Mouse (Mus musculus): ENCODE results near the gene Cped1.

Cped1 gene

DNA sequence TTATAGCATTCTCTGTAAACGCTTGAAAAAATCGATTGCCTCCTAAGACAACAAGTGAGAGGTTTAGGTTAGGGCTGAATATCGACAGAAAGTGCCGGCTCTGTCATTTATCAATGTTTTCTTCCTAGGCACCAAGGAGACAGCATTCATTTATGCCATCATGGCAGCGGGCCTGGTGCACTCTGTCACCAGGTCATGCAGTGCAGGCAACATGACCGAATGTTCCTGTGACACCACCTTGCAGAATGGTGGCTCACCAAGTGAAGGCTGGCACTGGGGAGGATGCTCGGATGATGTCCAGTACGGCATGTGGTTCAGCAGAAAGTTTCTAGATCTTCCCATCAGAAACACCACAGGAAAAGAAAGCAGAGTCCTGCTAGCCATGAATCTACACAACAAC is 305.1 kb downstream of the Cped1 start:
- DNase-seq (ENCODE audit: low read depth, low spot score) = no peak

DNA sequence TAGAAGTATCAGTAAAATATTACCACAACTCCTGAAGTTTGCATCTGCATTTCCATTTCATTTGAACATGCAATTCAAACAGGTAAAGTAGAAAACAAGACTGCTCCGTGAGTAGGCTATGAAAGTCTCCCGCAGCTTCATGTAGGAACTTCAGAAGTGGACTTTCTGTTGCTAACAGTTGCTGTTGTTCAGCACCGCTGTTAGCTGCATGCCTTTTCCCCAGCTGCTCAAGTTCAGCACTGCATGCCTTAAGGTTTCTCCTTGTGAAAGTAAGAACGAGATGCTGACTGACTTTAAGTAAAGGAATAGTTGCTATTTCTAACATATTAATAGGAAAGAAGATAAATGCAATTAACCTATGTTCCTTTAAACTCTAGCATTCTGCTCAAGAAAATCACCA is 306.3 kb downstream of the Cped1 start:
- DNase-seq (ENCODE audit: low read depth, low spot score) = no peak

DNA sequence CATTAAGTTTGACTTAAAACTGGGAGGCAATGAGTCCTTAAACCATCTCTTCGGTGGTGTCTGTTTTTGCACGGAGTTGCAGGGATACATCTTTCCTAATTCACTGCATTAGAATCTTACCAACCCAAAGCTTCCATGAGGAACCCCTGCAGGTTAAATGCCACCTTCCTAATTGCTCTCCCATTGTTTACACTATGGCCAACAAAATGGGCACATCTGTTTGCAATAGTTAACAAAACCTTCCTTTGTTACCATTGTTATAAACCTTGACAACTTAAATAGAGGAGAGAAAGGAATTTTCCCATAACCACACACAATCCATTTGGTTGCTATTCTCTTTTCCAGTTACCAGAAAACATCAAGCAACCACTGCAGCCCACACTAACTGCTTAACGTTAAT is 308.2 kb downstream of the Cped1 start:
- DNase-seq (ENCODE audit: low read depth, low spot score) = peak; percentile 25

DNA sequence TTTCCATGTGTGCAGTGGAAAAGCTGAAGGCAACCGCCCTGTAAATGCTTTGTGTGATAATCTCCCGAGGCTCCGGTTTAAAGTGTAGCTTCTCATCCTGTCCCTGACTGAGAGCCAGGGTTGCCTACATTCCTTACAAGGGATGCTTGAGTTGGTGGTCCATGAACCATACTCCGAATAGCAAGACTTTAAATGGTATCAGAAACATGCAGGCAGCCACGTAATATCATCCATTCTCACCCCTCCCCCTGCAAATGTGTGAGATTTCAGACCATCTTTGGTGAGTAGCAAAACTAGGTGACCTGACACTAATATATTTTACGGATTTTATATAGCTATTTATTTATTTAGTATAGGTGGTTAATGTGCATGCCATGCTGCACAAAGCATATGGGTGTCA is 311.3 kb downstream of the Cped1 start:
- no peak for DNase-seq (ENCODE audit: low read depth, low spot score)

DNA sequence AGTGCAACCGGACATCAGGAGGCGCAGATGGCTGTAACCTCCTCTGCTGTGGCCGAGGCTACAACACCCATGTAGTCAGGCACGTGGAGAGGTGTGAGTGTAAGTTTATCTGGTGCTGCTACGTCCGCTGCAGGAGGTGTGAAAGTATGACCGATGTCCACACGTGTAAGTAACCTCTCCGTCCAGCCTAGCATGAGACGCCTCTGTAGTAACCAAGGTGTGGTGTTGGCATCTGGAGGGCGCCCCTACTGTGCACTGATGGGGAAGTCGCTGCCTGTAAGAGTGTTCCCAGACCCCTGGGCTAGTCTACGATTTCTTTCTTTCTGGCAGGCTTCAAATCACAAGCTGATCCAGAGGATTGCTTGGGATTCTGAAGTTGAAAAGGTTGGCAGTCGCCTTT is 312.3 kb downstream of the Cped1 start:
- DNase-seq (ENCODE audit: low read depth, low spot score) = peak; percentile 18

Measured in R1 (cell line).